Mouse (Mus musculus): ENCODE results near the gene Cox8b.

DNA sequence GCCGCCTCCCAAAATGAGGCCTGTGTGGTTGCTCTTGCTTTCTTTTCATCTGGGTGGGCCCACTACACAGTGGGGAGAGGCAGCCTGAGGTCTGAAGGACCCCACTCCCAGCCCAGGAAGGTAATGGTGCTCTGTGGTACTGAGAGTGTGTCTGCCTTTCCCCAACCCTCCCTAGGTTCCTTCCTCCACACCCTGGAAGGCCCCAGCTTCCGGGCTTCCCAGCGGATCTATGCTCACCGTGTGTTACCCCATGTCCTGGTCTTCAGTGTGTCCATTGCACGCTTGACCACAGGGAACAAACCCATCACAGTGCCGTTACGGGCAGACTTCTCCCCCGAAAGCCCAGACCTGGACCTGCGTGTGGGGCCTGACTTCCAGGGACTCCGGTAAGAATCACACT lies 42.6 kb upstream of the Cox8b start:
- TF ChIP-seq GABPA (IDR thresholded peaks at IDR 0.05; ENCODE audit: insufficient replicate concordance, low read depth, low read length) (no peak), CTCF (conservative IDR thresholded peaks at IDR 0.05 in 1 of 2, IDR thresholded peaks at IDR 0.05 in 1 of 2; ENCODE audit: low read depth in 2 of 2, low read length in 2 of 2) (no peak), NRF1 (IDR thresholded peaks at IDR 0.05; ENCODE audit: low read depth, low read length) (no peak), POLR2A (IDR thresholded peaks at IDR 0.05; ENCODE audit: low read depth, low read length) (no peak)

Data from CH12.LX (cell line).